Mouse (Mus musculus): ENCODE data around the gene Phgdh.

Gene Phgdh

GRCm38 (mm10) chr3:98295965-98296364, 43.8 kb downstream of the Phgdh start:
- no peak for DNase-seq (ENCODE audit: low read depth, low spot score)

- no peak for DNase-seq (ENCODE audit: low read depth, low spot score)
Observed at GRCm38 (mm10) chr3:98291044-98291443, 48.7 kb downstream of the Phgdh start.

DNA sequence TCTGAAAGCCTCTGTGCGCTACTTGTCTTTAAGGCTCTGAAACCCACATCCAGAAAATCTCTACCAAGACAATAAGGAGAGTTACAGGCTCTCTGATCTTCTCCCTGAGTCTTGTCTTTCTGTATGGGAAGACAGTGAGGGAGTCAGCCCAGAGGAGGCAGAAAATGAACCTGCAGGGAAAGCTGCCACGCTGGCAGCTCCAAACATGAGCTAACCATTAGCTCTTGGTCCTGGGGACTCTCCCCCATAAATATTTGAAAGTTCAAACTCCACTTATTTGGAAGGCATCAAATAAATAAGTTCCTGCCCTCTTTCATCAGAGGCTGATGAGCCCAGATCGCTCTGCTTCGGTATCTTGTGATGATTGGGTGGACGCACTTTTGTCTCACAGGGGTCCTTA, 56.6 kb downstream of the Phgdh start:
- DNase-seq (ENCODE audit: low read depth, low spot score): no peak

GRCm38 (mm10) chr3:98282422-98282821, 57.4 kb downstream of the Phgdh start:
- no peak for DNase-seq (ENCODE audit: low read depth, low spot score)

DNA sequence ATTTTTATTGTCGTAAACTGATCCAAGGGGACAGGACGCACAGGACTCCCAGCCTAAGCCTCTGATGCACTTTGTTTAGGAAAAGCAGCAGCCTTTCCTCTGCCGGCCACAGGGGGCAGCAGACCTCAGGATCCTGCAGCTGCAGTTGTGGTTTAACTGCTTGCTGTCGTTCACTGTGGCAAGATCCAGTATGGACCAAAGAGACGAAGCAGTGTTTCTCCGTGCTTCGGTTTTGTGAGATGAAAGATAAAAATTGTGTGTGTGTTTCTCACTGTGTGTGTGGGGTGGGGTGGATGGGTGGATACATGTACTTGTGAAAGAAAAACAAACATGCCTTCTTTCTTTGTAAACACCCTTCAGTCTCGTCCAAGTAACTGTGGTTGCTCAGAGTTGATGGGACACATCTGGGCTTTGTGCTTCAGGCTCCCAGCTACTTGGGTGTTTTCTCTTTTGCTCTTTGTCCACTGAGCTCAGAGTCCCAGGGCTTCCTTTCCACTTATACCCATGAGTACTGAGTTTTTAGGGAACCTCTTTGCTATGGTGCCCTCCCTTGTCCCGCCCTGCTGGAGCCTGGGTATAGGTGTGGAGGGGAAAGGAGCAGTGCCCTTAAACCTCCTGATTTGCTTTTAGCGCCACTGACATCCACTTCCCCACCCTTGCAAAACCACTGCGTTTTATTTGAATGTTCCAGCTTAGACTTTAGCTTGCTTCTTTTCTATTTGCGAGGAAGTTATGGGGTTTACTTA, 58.7 kb downstream of the Phgdh start:
- peak; percentile 39 for DNase-seq (ENCODE audit: low read depth, low spot score)

DNA sequence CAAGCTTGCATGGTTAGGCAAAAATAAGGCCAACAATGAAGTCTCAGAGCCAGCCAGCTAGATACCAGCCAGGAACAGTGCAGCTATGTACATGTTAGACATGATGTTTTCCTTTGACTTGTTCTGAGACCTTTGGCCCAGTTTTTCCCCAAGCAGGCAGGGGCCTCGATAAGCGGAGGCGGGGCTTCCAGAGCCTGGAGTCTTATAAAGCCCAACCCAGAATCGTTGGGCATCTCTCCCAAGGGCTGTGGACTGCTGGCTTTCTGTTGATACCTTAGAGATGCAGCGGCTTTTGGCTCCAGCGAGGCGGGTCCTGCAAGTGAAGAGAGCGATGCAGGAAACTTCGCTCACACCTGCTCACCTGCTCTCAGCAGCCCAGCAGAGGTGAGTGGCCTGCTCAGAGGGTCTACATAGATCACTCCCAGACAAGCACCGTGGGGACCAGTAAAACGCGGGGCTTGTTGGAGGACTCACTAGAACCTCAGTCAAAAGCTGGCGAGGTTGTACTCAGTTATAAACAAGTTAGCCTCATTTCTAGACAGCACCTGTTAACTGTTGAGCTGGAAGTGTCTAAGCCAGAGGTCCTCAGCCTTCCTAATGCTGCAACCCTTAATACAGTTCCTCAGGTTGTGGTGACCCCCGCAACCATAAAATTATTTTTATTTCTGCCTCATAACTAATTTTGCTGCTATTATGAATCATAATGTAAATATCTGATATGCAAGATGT, 59.4 kb downstream of the Phgdh start, which contains the start of gene Hmgcs2:
Gene Hmgcs2 (plus strand): TSS at position 232 of the 729 bp plus-strand sequence.
- DNase-seq (ENCODE audit: low read depth, low spot score): no peak

GRCm38 (mm10) chr3:98279682-98280081, 60.1 kb downstream of the Phgdh start:
- DNase-seq (ENCODE audit: low read depth, low spot score): no peak

DNA sequence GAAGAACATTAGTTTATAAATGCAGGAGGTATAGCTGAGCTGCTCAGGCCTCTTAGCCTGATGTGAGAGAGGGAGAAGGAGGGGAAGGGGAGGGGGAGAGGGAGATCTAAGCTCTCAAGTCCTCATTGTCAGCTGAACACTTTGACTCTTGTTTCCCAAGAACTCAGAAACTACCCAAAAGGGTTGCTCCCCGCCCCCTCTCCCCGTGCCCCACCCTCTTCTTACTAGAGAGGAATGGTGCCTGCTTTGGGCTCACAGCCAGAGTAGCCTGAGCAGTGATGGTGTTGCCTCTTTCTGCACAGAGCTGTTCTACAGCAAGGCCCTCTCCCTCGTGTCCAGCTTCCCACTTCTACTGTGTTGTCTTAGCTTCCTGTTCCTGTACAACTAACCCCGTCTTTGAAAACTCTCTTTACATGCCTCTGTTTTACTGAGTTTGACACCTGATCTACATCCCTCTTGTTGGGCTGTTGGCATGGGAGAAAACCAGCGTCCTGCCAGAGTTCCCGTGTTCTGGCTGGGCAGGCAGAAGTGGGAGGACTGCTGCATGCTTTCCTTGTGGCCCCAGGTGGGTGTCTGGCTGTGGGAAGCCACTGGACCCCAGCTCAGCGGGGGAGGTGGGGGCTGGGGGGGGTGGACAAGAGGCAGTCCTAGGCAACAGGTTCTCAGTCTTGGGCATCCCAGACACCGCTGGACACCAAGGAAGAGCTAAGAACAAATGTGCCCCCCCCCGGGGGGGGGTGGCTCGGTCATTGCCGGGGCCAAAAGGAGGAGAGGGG, 66.0 kb downstream of the Phgdh start:
- DNase-seq (ENCODE audit: low read depth, low spot score): no peak

DNA sequence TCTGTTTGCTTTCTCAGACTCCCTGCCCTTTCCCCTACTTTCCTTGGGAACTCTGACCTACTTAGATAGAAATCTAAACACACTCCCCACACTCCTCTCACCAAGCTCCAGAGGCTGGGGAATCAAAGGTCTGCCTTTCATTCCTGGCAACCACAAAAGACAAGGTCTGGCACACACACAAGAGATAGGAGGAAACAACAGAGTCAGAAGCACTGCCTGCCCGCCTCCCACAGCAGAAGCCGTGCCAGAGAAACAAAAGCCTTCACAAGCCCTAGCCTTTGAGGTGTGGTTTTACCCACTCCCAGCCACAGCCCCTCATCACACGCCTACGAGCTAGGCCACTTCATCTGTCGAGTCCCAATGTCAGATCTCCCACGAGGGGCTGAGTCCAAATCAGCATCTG, 72.5 kb downstream of the Phgdh start:
- DNase-seq (ENCODE audit: low read depth, low spot score): no peak
